Mouse (Mus musculus): ENCODE measurements around the gene P2rx2.

P2rx2 gene

DNA sequence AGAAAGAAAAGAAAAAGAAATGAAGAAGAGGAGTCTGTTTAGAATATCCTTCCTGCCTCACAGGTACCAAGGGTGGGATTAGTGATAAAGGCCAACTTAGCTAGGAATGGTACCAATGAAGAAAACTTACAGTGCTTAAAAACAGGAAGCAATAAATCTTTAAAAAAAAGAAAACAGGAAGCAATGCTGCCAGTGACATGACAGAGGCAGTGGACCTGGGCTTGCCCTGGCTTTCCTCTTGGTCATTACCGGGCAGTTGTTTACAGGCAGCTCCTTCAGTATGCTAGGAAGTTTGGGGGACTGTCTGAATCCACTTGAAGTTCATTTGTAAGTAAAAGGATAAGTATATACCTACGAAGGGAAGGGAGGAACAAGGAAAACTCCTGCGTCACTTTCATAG, 12.5 kb downstream of the P2rx2 start:
- no peak for DNase-seq (ENCODE audit: low spot score in 2 of 2)

DNA sequence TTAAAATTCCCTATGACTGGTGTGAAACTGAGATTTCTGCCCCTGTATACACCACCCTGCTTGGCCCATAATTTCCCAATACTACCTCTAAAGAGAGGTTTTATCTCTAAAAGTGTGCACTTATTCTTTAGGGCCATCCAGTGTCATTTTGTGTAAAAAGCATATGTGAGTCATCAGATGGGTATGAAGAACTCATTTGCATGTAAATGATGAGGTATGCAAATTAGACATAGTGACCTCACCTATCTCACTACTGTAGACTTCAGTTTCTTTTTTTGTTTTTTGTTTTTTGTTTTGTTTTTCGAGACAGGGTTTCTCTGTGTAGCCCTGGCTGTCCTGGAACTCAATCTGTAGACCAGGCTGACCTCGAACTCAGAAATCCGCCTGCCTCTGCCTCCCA, 29.9 kb downstream of the P2rx2 start:
- no peak for DNase-seq (ENCODE audit: low spot score in 2 of 2)

DNA sequence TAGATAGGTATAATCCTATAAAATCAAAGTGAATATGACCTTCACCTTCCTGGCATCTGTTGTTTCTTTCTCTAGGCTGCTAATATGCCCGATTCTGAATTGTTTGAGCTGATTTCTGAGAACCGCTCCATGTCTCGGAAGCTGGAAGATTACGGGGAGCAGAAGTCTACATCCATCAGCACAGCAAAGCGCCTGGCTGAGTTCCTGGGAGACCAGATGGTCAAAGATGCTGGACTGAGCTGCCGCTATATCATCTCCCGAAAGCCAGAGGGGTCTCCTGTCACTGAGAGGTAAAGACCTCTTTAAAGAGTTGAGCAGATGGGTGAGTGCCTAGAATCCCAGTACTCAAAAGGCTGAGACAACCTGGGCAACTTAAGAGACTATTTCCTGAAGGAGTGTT, 34.2 kb downstream of the P2rx2 start:
- DNase-seq (ENCODE audit: low spot score in 2 of 2): no peak

DNA sequence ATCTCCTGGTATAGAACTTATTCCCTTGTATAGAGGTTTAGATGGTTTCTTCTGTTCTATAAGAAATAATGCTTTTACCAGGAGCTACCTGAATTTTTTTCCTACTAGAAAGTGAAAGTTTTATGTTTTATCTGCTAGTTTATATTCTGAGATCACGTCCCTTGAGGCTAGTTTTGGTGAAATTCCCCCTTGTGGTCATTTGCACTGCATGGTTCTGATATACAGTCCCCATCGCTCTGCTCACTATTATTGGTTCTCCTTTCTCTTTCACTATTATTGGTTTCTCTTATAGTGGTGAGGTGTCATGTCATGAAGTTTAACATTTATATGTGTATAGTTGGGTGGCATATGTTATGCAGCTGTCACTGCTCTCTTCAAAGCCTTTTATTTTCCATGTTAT, 42.4 kb downstream of the P2rx2 start:
- DNase-seq (ENCODE audit: low spot score in 2 of 2): no peak

DNA sequence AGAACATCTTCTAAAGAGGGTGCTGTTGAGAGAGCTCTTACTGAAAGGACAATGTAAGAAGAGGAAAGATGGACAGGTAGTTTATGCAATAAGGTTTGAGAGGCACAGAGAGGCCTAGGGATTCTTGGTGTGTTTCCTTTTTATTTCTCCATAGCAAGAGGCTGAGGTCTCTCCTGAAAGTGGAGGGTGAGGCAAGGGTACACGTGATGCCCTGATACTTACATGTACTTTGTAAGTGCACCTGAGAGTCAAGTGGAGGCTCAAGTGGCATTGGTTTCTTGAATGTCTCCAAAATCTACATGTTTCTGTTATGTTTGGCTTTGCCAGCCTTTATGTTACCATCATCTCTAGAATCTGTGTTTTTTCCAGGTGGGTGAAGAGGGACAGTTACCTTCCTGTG, 46.4 kb downstream of the P2rx2 start:
- DNase-seq (ENCODE audit: low spot score in 2 of 2): no peak

DNA sequence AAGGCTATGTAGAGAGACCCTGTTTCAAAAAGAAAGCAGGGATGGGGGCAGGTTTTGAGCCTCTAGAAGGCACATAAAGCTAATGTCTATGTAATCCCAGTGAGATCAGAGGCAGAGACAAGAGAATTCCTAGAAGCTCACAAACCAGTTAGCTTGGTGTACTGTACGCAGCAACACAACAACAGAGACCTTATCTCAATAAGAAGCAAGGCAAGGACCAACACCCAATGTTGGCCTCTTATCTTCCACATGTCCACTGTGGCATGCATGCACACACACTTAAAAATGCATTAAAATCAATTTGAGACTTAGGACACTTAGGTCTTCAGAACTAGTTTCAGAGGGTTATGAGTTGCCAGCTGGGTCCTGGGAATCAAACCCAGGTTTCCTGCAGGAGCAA, 51.4 kb downstream of the P2rx2 start:
- DNase-seq (ENCODE audit: low spot score in 2 of 2): no peak
